Mouse (Mus musculus) layer of hippocampus, postnatal 14 days (tissue): ENCODE results near the gene Pkd1l1. TPM values are rescaled to one million over a fixed set of nuclear protein-coding genes. Genes with fewer than 3 reads are reported as not detected.

Source experiments
- DNase-seq, 2 experiments: peaks; one replicate each; pipeline ENCODE4 v3.0.0; 2021 to 2022; ENCODE audit warnings: low spot score in 2 of 2, mixed read lengths in 1 of 2
- long read RNA-seq, 2 experiments: library from polyadenylated mRNA; stranded (forward); transcript quantifications; one replicate each; pipeline ENCODE4 v2.0.0; 2021
- total RNA-seq, 2 experiments: library from RNA; stranded (reverse); gene quantifications; 2 replicates each; pipeline ENCODE4 v1.2.3; 2021

The Pkd1l1 gene
- under 1 TPM; 0.16 to 0.24 TPM for total RNA-seq
- long read RNA-seq, experiment 1, result 0 reads
- long read RNA-seq, experiment 2, result 0 reads

- no peak for DNase-seq
Observed at GRCm38 (mm10) chr11:8973166-8973565, at the start of gene Pkd1l1. TSS of gene Pkd1l1 (minus strand) at chr11:8973266.

DNA sequence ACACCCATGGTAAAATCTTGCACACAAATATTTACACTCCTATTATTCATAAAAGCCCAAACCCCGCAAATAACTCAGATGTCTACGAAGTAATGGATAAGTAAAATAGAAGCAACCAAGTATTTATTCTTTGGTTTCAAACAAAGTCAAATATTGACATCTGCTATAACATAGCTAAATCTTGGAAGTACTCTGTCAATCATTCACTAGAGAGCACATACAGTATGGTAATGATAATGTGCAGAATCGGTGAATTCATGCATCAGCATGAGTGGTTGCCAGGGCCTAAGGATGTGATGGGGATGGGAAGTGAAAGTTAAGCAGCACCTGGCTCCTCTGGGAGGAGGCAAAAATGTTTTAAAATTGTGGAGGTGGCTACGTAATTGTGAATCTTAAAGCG lies 47.1 kb upstream of the Pkd1l1 start:
- DNase-seq, result no peak

DNA sequence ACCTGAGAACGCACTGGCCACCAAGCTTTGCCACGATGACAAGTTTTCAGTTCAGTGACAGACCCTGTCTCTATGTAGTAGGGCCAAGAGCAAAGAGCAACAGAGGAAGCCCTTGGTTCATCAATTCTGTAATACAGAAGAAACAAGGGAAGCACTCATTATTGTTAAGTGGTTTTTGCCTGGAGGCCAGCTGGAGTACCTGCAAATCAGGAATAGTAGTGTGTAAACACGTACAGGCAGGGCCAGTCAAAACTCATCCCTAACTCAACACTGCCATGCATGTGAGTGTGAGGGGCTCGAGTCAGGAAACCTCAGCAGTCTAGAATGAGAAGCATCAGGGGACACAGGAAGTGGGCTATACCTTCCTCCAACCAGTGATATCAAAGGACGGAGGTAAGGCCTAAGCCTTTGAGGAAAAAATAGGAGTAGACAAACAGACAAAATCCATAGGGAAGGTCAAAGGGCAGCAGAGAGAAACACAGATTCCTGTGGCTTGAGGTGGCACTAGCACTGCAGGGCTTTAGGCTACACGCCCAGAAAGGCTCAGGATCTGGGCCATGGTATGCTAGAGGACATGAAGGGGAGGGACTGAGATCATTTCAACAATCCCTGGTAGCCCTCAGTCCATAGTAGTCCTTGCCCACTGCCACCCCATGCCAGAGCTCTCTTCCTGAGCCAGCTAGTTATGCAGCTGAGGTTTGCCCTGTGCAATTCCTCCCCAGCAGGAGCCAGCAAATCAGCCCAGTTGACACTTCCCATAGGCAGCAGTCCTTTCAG lies 45.6 kb upstream of the Pkd1l1 start:
- no peak for DNase-seq

DNA sequence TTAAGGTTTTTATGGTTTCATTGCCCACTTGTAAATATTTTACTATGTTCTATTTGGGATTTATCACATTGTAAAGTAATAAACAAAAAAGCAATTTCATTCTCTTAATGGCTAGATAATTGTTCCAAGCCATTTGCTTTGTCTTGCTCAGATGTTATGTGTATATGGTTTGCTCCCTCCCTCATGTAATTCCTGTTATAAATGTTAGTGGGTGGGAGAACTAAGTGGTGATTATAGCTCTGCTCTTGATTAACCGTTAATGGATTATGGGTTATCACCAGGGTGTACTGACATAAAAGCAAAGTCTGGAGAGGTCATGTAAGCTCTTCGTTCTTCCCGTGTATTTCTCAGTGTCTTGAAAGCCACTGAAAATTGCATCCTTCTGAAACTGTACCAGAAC lies 41.7 kb upstream of the Pkd1l1 start:
- no peak for DNase-seq

- no peak for DNase-seq
Observed at GRCm38 (mm10) chr11:9011348-9011747, 38.3 kb upstream of the Pkd1l1 start.

DNA sequence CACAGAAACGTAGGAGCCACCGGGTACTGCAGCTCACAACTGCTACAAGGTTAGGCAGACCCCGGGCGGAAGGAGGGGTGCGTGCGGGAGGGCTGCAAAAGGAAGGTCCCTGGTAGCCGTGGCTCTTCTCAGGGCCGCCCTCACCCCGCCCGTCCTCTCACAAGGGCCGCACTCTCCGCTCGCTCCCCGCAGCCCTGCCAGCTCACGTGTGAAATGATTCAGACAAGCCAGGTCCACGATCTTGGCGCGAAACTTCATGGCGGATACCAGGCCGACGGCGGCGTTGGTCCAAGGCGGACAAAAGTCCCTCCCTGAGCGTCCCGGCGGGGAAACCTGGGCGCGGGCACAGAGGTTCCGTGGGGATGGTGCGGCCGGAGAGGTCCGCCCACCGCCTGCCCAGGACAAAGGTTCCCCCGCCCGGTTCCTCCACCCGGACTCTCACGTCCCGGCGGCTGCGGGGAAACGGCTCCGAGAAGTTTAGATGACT lies 37.8 kb upstream of the Pkd1l1 start, which contains the start of gene Hus1:
Gene Hus1, minus strand, starts transcription at position 339 of the 487 bp plus-strand sequence.
- peak; percentile 78 for DNase-seq

DNA sequence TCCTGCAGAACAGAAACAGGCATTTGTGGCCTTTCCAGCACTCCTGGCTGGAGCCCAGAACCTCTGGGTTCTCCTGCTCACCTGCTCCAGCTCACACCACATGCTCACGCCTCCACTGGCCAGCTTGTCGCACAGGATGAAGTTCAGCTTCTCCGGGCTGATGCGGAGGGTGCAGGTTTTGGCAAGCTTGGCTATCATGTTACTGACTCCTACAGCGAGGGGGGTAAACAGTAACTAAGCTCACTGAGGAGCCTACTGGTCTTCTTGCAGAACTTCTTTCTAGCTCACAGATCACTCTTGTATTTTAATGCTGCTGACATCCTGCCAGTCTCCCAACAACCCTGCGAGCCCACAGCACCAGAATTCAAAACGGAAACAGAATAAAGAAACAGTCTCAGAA lies 37.4 kb upstream of the Pkd1l1 start:
- no peak for DNase-seq

DNA sequence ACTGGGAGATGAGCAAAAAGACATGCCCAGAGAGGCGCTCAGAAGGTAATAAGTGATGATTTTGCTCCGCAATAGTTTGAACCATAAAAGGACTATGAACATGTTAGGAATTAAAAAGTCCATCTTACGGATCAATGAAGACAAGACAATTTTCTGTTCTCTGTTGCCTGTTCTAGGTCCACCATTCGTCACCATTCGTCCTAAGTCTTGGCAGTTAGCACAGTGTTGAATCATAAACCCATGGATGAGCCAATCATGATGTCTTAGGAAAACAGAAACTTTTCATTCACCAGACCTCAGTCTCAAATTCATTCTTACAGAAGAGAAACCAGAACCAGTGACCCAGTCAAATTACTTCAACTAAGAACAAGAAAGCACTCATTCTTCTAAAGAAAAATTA lies 35.7 kb upstream of the Pkd1l1 start:
- DNase-seq, result no peak

DNA sequence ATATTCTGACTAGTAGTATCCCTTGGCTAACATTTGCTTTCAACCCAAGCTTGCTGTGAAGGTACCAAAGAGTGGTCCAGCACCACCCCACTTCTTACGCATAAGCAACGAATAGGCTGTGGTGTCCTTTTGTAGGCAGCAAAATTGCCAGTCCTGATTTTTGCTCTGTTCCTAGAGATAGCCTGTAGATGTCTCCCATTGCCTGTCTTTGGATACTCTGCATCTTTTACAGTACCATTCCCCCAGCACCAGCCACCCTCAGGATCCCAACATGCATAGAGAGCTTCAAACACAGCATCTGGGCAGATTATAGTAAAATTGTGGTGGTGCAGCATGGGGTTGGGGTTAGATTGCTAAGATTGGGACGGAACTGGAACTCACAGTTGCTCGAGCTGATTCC lies 15.0 kb upstream of the Pkd1l1 start:
- DNase-seq, result peak in 1 of 2 experiments; percentile 31

DNA sequence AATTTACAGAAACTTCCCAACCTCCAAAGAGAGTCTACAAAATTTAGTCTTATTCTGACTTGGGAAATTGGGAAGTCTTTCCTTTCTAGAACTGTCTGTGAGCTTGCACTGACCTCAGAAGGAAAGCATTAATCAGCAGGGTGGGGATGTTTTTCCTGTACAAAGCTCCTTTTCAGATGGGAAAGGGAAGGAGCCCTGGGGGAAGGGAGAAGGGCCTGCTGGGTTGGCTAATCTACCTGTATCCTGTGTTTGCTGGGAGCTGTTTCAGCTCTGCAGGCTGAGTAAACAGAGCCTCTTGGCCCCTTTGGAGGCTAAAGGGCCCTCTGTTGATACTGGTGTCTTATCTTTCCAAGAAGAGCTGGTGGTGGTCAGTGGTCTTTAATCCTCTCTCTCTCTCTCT lies 13.0 kb upstream of the Pkd1l1 start:
- no peak for DNase-seq

DNA sequence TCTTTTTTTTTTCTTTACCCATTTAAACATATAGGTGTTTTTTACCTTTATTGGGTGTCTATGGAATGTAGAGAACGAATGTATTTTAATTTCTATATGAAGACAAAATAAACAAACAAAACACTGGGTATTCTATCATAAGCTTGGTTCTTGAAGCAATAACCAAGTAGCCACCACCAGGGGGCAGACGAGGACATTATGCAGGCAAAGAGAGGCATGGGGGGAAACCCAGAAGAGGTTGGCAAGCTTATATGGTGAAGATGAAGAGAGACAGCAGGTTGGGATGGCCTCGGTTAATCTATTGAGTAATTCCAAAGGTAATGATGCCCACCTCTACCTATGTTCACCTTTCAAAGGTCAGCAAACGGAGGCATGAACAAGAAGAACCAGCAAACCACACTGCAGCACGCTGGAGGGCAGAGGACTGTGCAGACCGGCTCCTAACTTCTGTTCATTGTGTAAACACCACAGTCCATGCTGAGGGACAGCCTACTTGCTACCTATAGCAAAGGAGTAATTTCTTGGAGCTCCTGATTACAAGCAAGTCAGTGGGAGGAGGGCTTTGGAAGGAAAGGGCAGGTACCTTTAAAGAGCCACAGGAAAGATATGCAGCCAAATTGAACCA lies 10.3 kb upstream of the Pkd1l1 start:
- peak; percentile 37 to 70 for DNase-seq

GRCm38 (mm10) chr11:8978154-8978553 lies 5.1 kb upstream of the Pkd1l1 start:
- DNase-seq, result no peak

DNA sequence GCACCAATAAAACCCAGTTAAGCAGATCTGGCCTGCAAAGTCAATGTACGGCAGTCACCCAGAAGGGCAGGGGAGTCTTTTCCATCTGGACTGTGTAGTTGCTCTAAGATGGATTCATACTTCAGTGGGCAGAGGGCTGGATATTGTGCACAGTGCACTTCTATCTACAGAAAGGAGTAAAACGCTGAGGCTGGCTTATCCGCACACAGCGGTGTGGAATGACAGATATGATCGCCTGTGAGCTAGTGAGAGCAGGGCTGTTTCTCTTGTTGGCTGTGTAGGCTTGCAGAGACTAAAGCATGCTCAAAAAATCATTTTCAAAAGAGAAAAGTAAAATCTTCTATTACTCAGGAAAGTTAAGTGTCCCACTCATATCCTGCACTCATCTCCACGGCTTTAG lies 973 bp downstream of the Pkd1l1 start:
- DNase-seq, result no peak

- no peak for DNase-seq
Observed at GRCm38 (mm10) chr11:8970509-8970908, 2.6 kb downstream of the Pkd1l1 start.

DNA sequence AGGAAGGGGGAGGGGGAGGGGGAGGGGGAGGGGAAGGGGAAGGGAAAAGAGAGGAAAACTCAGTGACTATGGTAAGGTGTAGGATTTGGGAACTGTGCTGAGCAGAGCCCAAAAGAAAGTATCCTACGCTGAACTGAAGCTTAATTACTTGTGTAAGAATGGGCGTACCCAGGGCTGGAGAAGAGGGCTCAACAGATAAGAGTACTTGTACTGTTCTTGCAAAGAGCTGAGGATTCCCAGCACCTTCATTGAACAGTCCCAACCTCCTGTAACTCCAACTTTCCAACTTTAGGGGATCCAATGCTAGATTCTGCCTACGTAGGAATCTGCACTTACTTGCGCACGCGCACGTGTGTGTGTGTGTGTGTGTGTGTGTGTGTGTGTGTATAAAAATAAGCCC lies 5.0 kb downstream of the Pkd1l1 start:
- DNase-seq, result no peak

DNA sequence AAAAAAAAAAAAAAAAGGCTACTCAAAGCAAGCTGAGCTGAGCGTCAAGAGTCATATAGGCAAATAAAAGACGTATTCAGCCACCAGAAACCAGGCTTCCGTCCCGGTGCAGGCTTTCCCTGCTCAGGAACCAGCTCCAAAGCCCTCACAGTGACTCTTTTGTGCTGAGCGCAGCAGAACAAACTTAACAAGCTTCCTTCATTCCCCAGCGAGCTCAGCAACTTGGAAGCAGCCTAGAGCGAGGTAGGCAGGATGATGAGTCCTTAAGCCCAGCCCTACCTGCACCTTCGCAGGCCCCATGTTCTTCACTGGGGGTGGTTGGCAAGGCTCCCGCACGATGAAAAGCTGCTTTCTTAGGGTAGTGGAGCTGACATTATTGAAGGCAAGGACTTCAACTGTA lies 14.5 kb downstream of the Pkd1l1 start:
- peak; percentile 50 to 64 for DNase-seq

DNA sequence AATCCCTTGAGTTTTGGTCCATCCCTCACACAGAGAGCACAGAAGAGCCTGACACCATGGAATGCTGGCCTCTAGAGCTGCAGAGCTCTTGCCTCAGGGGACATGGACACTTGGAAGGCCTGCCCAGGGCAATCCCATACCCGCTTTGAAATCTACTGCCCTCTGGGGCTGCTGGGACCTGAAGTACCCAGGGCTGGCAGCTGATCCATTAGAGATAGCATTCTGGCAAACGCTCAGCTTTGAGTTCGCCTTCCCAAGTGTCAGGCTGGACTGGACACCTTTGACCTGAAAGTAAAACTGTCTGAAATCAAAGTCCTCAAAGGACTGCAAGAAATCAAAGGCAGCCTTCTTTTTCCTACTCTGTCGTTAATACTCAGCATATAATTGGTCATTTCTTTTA lies 15.0 kb downstream of the Pkd1l1 start:
- DNase-seq, result peak in 1 of 2 experiments; percentile 12

DNA sequence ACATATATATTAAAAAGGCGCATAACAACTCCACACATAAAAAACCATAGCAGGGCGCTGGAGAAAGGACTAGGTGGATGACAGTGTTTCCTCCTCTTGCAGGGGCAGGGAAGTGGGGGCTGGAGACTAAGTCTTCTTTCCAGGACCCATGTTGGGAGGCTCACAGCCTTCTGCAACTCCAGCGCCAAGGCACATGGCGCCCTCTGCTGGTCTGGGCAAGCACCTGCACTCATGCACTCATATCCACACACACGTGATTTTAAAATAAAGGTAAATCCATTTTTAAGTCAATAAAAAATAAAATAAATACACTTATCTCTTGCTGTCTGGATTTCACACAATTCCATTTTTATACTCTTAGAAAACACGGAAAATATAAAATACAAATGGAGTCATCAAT lies 16.0 kb downstream of the Pkd1l1 start:
- DNase-seq, result no peak

GRCm38 (mm10) chr11:8955678-8956077 lies 17.4 kb downstream of the Pkd1l1 start:
- DNase-seq, result peak; percentile 28 to 55

DNA sequence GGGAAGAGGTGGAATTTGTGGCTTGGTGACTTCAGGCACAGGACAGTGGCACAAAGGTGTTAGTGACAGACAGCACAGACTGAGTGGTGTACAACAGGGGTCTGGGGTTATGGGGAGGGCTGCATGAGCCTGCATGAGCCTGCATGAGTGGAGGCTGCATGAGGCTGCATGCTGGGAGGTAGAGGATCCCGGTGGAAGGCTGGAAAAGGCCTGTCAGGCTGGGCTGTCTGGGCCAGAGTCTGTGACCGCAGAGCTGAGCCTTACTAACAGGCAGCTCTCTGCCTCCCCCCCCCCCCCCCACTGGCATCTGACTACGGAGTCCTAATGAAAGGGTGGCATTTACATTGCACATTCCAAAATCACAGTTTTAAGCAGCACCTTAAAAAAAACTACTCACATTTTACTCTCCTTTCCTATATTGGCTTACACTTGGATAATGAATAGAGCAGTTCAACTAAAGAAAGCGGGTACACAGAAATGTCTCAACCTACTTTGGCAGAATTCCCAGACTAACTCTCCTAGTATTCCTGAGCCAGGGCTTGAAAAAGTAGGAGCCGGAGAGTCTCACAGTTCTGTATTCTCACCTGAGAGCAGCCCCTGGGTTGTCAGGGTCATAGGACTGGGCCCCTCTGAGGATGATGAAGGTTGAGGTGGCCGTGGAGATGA lies 23.2 kb downstream of the Pkd1l1 start:
- peak in 1 of 2 experiments; percentile 28 for DNase-seq

GRCm38 (mm10) chr11:8948871-8949270 lies 24.2 kb downstream of the Pkd1l1 start:
- DNase-seq, result no peak

DNA sequence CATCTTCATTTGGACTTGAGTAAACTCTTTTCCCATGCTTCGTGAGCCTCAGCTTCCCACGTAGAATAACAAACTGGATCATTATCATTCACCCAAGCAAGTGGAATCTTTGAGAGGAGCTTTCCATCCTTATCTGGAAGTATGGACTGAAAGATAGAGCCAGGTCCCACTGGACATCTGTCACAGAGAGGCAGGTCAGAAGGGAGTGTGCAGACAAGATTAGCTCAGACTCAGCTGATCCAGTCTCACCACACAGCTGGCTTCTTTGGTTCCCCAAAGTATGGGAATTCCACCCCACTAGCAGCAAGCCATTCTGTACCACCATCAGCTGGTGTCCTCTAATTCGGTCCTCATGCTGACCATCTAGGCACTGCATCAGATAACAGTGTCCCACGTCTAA lies 29.0 kb downstream of the Pkd1l1 start:
- no peak for DNase-seq
